Mouse (Mus musculus) ES-E14 (cell line): Measurements from ENCODE around the gene Grip1.

ENCODE experiments used
- CHD2 ChIP-seq: IDR thresholded peaks from 2 replicates; pipeline ENCODE4 v1.6.1; 2014; ENCODE audit warnings: mild to moderate bottlenecking, low read depth, low read length, inconsistent platforms
- HCFC1 ChIP-seq: IDR thresholded peaks from 2 replicates; pipeline ENCODE4 v1.6.1; 2012; ENCODE audit warnings: low read length, inconsistent platforms, borderline replicate concordance; ENCODE audit not compliant: insufficient read depth
- MAFK ChIP-seq: IDR thresholded peaks from 2 replicates; pipeline ENCODE4 v1.6.1; 2014; ENCODE audit warnings: mild to moderate bottlenecking, low read depth, low read length, inconsistent platforms; ENCODE audit not compliant: insufficient read depth
- ZC3H11A ChIP-seq: IDR thresholded peaks from 2 replicates; pipeline ENCODE4 v1.6.1; 2012; ENCODE audit warnings: low read depth, mild to moderate bottlenecking, inconsistent platforms, low read length, borderline replicate concordance
- ZNF384 ChIP-seq: IDR thresholded peaks from 2 replicates; pipeline ENCODE4 v1.6.1; 2012; ENCODE audit warnings: low read depth, low read length, inconsistent platforms

DNA sequence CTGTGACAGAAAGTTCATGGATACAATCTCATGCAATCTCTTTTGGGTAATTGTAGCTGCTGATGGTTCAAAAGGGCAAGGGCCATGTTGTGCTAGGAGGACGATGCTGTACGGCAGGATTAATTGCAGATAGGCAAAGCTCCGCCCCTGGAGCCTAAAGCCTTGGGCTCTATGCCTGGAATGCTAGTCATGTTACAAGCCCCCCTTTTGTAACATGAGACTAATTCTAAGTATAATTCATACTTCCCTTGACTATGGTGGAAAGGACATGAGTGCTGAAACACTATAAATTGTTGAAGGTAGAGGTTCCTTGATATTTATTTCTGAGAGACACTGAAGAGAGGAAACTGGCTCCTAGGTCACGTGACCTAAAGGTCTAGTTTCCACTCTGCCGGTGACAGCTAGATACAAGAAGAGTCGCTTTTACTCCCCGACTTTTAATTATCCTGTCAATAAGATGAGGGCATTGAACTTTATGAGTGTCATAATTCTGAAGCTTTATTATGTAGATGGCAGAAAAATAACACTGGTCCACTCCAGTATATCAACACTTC is 399.0 kb downstream of the Grip1 start:
- TF ChIP-seq MAFK (no peak), HCFC1 (no peak), ZC3H11A (no peak), CHD2 (no peak), ZNF384 (no peak)
